Mouse (Mus musculus) layer of hippocampus, adult 11-12 months (tissue): ENCODE results near the gene Men1.
"Not testable (repeated sequence)": the region's sequence is repeated elsewhere in the genome, so short reads cannot be mapped to it uniquely, and the experiment has no call there.

Experiments used
- DNase-seq: peaks from one replicate; pipeline ENCODE4 v3.0.0; 2022; ENCODE audit warnings: low spot score

Men1 gene

DNA sequence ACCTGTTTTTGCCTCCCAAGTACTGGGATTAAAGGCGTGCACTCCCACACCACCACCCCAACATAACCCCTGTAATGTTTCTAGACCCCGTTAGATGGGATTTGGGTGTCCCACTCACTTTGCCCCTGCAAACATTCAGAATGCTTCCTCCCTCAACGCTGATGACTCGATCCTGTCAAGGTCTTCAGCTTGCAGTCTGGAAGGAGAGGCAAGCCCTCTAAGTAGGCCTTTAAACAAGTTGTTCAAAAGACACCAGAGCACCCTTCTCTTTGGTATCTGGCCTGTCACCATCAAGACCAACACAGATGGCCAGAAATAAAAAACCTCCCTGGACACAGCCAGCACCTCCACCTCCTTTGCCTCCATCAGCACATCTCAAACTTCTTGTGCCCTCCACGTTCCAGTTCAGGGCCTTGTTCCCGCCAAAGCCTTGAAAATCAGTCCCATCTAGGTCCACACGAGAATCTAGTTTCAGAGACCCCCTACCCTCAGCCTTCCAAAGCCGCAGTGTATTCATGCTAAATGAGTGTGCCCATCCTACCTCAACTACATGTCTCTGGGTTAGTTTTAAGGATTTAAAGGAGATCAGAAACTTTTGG, 29.2 kb upstream of the Men1 start:
- no peak for DNase-seq

- no peak for DNase-seq
Measured at GRCm38 (mm10) chr19:6306137-6306551, 28.6 kb upstream of the Men1 start, which contains the start of gene Cdc42bpg. Gene Cdc42bpg, plus strand, starts transcription at chr19:6306456.

DNA sequence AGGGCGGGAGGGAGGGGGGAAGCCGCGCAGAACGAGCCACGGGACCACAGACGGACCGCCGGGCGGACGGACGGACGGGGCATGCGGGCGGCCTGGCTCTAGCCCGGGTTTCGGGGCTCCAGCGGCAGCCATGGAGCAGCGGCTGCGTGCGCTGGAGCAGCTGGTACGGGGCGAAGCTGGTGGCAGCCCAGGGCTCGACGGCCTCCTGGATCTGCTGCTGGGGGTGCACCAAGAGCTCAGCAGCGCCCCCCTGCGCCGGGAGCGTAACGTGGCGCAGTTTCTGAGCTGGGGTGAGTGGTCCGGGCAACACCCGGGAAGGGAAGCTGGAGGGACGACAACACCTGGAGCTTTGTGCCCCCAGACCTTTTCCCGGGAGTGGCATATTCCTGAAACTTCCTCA, 28.2 kb upstream of the Men1 start:
- no peak for DNase-seq

- no peak for DNase-seq
Measured at GRCm38 (mm10) chr19:6307733-6308531, 26.8 kb upstream of the Men1 start.

DNA sequence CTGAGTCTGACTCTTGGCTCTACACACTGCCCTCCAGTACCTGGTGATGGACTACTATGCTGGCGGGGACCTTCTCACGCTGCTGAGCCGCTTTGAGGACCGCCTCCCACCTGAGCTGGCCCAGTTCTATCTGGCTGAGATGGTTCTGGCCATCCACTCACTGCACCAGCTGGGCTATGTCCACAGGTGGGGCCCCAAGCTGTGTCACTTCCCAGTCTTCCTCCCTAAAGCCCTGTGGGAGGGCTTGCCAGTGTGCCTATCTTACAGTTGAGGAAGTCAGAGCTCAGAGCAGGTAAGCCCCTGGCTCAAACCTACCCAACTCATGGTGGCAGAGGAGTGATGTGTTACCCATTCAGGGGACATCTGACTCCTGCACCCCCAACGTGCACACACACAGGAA, 24.6 kb upstream of the Men1 start:
- DNase-seq = no peak

DNA sequence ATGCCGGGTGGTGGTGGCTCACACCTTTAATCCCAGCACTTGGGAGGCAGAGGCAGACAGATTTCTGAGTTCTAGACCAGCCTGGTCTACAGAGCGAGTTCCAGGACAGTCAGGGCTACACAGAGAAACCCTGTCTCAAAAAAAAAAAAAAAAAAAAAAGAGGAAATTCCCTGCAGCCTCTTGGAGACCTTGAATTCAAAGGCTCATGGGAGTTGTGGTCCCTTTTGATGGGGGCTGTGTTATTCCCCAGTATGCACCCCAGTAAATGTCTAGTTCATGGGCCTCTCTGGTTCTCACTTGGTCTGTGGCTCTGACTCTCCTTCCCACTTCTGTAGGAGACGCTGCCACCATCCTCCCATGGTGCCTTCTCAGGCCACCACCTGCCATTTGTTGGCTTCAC, 23.0 kb upstream of the Men1 start:
- not testable (repeated sequence) for DNase-seq

GRCm38 (mm10) chr19:6313796-6314195, 21.0 kb upstream of the Men1 start:
- no peak for DNase-seq

DNA sequence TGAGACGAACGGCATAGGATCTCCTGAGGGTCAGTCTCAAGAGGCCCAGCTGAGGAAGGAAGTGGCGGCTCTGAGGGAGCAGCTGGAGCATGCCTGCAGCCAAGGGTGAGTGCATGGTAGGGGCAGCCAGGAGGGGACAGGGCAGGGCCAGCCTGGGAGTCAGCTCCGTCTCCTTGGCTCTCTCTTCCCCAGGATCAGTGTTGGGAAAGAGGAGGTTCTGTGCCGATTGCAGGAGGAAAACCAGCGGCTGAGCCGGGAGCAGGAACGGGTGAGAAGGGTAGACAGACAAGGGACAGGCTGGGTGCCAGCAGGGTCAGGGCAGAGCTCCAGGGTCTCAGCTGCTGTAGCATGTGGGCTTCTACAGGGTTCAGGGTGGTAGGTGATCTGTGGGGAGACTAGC, 20.3 kb upstream of the Men1 start:
- DNase-seq = no peak

- no peak for DNase-seq
Measured at GRCm38 (mm10) chr19:6315573-6315972, 19.2 kb upstream of the Men1 start.

GRCm38 (mm10) chr19:6318145-6318544, 16.6 kb upstream of the Men1 start:
- DNase-seq = no peak

DNA sequence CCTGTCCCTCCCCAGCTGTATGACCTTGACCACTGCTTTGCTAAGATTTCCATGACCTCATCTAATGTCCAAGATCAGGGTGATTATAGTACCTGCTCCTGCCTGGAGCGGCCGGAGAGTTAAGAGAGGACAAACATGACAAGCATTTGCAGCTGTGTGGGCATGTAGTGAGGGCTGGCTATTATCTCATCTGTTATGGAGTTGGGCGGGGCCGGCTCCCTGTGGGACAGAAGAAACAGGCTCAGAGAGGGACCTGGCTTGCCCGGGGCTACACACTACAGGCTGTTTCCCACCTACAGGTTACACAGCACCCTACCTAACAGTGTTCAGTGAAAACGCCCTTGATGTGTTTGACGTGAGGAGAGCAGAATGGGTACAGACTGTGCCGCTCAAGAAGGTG, 13.4 kb upstream of the Men1 start:
- no peak for DNase-seq

GRCm38 (mm10) chr19:6321786-6322621, 12.8 kb upstream of the Men1 start:
- no peak for DNase-seq

DNA sequence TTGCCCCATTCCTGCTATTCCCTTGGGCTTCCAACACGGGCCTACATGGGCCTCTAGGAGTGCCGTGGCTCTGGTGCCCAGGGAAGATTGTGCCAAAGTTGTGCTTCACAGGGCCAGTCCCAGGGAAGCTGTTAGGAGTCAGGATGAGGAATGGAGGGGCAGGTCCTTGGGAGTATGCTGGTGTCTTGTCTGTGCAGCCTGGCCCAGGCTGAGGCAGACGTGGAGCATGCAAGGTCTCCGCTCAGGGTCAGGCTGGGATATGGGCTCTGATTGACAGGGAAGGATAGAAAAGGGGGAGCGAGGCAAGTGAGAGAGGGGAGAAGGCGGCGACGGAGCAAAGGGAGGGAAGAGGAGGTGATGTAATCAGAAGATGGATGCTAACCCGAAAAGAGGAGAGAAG, 10.0 kb upstream of the Men1 start:
- no peak for DNase-seq

GRCm38 (mm10) chr19:6331178-6331577, 3.6 kb upstream of the Men1 start:
- DNase-seq = no peak

- no peak for DNase-seq
Measured at GRCm38 (mm10) chr19:6331719-6332516, 2.9 kb upstream of the Men1 start.

GRCm38 (mm10) chr19:6333761-6334595, 801 bp upstream of the Men1 start:
- DNase-seq = no peak

DNA sequence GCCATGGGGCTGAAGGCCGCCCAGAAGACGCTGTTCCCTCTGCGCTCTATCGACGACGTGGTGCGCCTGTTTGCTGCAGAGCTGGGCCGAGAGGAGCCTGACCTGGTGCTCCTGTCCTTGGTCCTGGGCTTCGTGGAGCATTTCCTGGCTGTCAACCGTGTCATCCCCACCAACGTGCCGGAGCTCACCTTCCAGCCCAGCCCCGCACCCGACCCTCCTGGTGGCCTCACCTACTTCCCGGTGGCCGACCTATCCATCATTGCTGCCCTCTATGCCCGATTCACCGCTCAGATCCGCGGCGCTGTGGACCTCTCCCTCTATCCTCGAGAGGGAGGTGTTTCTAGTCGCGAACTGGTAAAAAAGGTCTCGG, 664 bp downstream of the Men1 start:
- no peak for DNase-seq

DNA sequence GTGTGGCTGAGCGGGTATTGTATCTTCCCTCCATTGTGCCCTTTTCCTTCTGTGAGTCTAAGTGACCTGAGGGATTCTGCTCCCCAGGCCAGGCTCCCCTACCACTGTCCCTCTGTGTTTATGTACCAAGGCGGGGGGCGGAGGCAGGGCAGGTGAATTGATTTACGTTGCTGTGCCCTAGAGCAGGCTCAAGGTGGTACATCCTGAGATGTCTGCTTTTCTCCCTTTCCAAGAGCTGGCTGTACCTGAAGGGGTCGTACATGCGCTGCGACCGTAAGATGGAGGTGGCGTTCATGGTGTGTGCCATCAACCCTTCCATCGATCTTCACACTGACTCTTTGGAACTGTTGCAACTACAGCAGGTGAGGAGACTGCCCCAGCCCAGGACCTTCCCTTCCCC, 2.1 kb downstream of the Men1 start:
- DNase-seq = no peak

GRCm38 (mm10) chr19:6338171-6338570, 3.4 kb downstream of the Men1 start:
- DNase-seq = no peak

DNA sequence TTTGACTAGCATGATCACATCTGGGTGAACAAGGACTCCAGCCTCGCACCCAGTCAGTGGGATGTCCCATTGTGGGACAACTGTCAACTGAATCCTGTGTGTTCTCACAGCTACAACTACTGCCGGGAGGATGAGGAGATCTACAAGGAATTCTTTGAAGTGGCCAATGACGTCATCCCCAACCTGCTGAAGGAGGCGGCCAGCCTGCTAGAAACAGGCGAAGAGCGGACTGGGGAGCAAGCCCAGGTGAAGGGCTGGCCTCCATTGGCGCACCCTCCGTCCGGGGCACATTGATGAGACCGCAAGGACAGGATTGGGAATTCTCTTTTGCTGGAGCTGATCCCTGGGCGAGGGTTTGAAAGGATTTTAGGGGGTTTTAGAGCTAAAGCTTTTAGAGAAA, 3.9 kb downstream of the Men1 start:
- DNase-seq = no peak

- DNase-seq = no peak
Measured at GRCm38 (mm10) chr19:6339191-6339590, 4.4 kb downstream of the Men1 start.
